In the genomic region with DNA sequence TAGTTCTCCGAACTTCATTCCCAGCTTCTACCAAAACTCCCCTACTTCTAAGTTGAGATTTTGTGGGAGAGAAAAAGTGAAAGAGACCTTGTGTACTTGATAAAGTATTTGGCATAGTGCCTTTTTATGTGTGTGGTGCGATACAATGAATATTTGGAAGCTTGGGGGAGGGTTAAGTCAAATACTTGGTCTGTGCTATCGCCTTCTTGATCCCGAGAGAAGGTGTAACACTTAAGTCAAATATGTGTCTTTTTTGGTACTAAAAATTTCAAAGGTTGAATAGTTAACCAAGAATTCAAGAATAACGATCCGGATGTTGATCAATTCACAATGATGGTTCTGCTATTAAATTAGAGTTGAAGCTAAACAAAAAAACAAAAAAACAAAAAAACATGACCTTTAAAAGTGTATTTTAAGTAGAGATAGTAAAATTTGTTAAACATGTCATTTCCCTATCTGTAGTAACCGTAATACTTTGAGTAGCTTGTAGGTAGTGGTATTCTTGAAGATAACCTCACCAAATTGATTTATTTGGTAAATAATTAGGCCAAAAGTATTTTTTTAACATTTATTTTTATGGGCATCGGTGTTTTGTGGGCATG, we compare ENCODE assay signal across 8 mouse cellular contexts. TPM values are rescaled to one million over a fixed set of nuclear protein-coding genes. Genes with fewer than 3 reads are reported as not detected.
DNase-seq lines count a peak whose midpoint lies in the region; ATAC-seq and TF ChIP-seq lines count a peak whose summit lies in the region.

No protein-coding gene starts in this region.

- H3K9me3 ChIP-seq in hindbrain, embryonic 14.5 days (ENCODE audit: control insufficient read depth, low read length) = no peaks in the 10 kb centered on the region
- no peaks in the 10 kb centered on the region for H3K9me3 ChIP-seq in midbrain, embryonic 12.5 days

- no peak for DNase-seq in kidney, adult 2 months
- no peak for DNase-seq in kidney, adult 9 months
- no peak for DNase-seq in hindbrain, embryonic 14.5 days (ENCODE audit: low spot score)
- DNase-seq in layer of hippocampus, adult 11-12 months (ENCODE audit: low spot score) = no peak
- DNase-seq in right cerebral cortex, postnatal 25 days = no peak
- DNase-seq in cerebellum, adult 11-12 months = no peak

- peak overlapping the region; percentile 98 for H3K27ac ChIP-seq in kidney, adult 2 months (ENCODE audit: insufficient read depth, low read depth, low read length)
- H3K27ac ChIP-seq in bone marrow macrophage, adult 2 months (ENCODE audit: insufficient read depth, low read depth, low read length) = peak overlapping the region; percentile 49
- peak overlapping the region; percentile 100 for H3K27ac ChIP-seq in hindbrain, embryonic 14.5 days
- peak overlapping the region; percentile 99; the same call in 1 of the 2 replicates for H3K27ac ChIP-seq in midbrain, embryonic 12.5 days (replicated peaks)

- H3K4me2 ChIP-seq in hindbrain, embryonic 14.5 days (replicated peaks) = peak overlapping the region; percentile 85
- peak overlapping the region; percentile 73 for H3K4me2 ChIP-seq in midbrain, embryonic 12.5 days (replicated peaks)

- no peak for TF ChIP-seq CTCF in kidney, adult 2 months (conservative IDR thresholded peaks at IDR 0.05; ENCODE audit: insufficient read depth, insufficient read length, low read depth, low read length)
- no peak for TF ChIP-seq CTCF in bone marrow macrophage, adult 2 months (IDR thresholded peaks at IDR 0.05; ENCODE audit: low read depth, low read length)

- no peak for TF ChIP-seq POLR2A in kidney, adult 2 months (IDR thresholded peaks at IDR 0.05; ENCODE audit: low read depth, low read length)
- TF ChIP-seq POLR2A in bone marrow macrophage, adult 2 months (IDR thresholded peaks at IDR 0.05; ENCODE audit: borderline replicate concordance, low read depth, low read length) = no peak

- H3K27me3 ChIP-seq in kidney, adult 2 months (replicated peaks; ENCODE audit: control insufficient read depth, insufficient read depth, low read length) = no peaks in the 10 kb centered on the region
- no peaks in the 10 kb centered on the region for H3K27me3 ChIP-seq in hindbrain, embryonic 14.5 days (ENCODE audit: control insufficient read depth, insufficient read depth, low read length)
- H3K27me3 ChIP-seq in midbrain, embryonic 12.5 days = no peaks in the 10 kb centered on the region

- H3K4me1 ChIP-seq in kidney, adult 2 months (ENCODE audit: control insufficient read depth, insufficient read depth, low read length) = no peaks in the 10 kb centered on the region
- peaks cover 28% of the 10 kb centered on the region for H3K4me1 ChIP-seq in bone marrow macrophage, adult 2 months (ENCODE audit: control insufficient read depth, insufficient read depth, low read length)
- peaks cover 19% of the 10 kb centered on the region for H3K4me1 ChIP-seq in hindbrain, embryonic 14.5 days (replicated peaks; ENCODE audit: control insufficient read depth, insufficient read depth, low read length)
- peaks cover 24% of the 10 kb centered on the region for H3K4me1 ChIP-seq in midbrain, embryonic 12.5 days

- H3K9ac ChIP-seq in hindbrain, embryonic 14.5 days = peak overlapping the region; percentile 90
- H3K9ac ChIP-seq in midbrain, embryonic 12.5 days (replicated peaks) = peak overlapping the region; percentile 75

- 26% methylated on average over 8 of the region's 8 CpGs for whole genome bisulfite sequencing in kidney, adult 2 months
- WGBS in hindbrain, embryonic 14.5 days = 29% methylated on average over 8 of the region's 8 CpGs
- 34% methylated on average over 8 of the region's 8 CpGs for WGBS in midbrain, embryonic 12.5 days

- no peak for ATAC-seq in hindbrain, embryonic 14.5 days (ENCODE audit: low FRiP score)
- ATAC-seq in midbrain, embryonic 12.5 days (ENCODE audit: low FRiP score, low read depth) = no peak

- no peaks in the 10 kb centered on the region for H3K36me3 ChIP-seq in kidney, adult 2 months (ENCODE audit: control insufficient read depth, insufficient read depth, low read length)
- H3K36me3 ChIP-seq in hindbrain, embryonic 14.5 days (replicated peaks; ENCODE audit: control insufficient read depth, insufficient read depth) = no peaks in the 10 kb centered on the region
- no peaks in the 10 kb centered on the region for H3K36me3 ChIP-seq in midbrain, embryonic 12.5 days

- peak overlapping the region; percentile 71 for H3K4me3 ChIP-seq in kidney, adult 2 months (ENCODE audit: insufficient read depth, low read depth, low read length)
- H3K4me3 ChIP-seq in bone marrow macrophage, adult 2 months (ENCODE audit: insufficient read depth, low read length) = peak overlapping the region; percentile 85
- H3K4me3 ChIP-seq in hindbrain, embryonic 14.5 days (replicated peaks; ENCODE audit: low read length) = peak overlapping the region; percentile 76
- peak overlapping the region; percentile 79 for H3K4me3 ChIP-seq in midbrain, embryonic 12.5 days

RNA-seq across cellular contexts. Expression of gene Ccdc58, which starts 1.0 kb away (rescaled TPM):
- 14.8 and 21.3 TPM in 2 replicates for polyA plus RNA-seq in kidney, adult 2 months (2012; rRNA removed)
- polyA plus RNA-seq in bone marrow macrophage, adult 2 months (2012; ENCODE audit: insufficient read depth, insufficient read length, missing spikeins) = 19.6 and 33.8 TPM in 2 replicates
- polyA plus RNA-seq in hindbrain, embryonic 14.5 days (2014; fragmentation: Nextera tagmentation; extraction: Ambion mirVana) = 25.8 and 26.8 TPM in 2 replicates
- polyA plus RNA-seq in midbrain, embryonic 12.5 days (2016; fragmentation: Nextera tagmentation; extraction: Ambion mirVana) = 59.9 and 64.9 TPM in 2 replicates

RNA-seq across cellular contexts. Expression of gene Fam162a, which starts 1.1 kb away (rescaled TPM):
- polyA plus RNA-seq in kidney, adult 2 months (2012; rRNA removed) = 68.9 and 94.6 TPM in 2 replicates
- 49.2 and 57.1 TPM in 2 replicates for polyA plus RNA-seq in bone marrow macrophage, adult 2 months (2012; ENCODE audit: insufficient read depth, insufficient read length, missing spikeins)
- 129 and 139 TPM in 2 replicates for polyA plus RNA-seq in hindbrain, embryonic 14.5 days (2014; fragmentation: Nextera tagmentation; extraction: Ambion mirVana)
- 183 and 184 TPM in 2 replicates for polyA plus RNA-seq in midbrain, embryonic 12.5 days (2016; fragmentation: Nextera tagmentation; extraction: Ambion mirVana)

RNA-seq across cellular contexts. Expression of gene Wdr5b, which starts 31.5 kb away (rescaled TPM):
- polyA plus RNA-seq in kidney, adult 2 months (2012; rRNA removed) = 1.8 and 2.1 TPM in 2 replicates
- polyA plus RNA-seq in bone marrow macrophage, adult 2 months (2012; ENCODE audit: insufficient read depth, insufficient read length, missing spikeins) = 5.5 and 6.9 TPM in 2 replicates
- 12.9 and 13.7 TPM in 2 replicates for polyA plus RNA-seq in hindbrain, embryonic 14.5 days (2014; fragmentation: Nextera tagmentation; extraction: Ambion mirVana)
- polyA plus RNA-seq in midbrain, embryonic 12.5 days (2016; fragmentation: Nextera tagmentation; extraction: Ambion mirVana) = 12.5 and 13.2 TPM in 2 replicates

RNA-seq across cellular contexts. Expression of gene Csta1, which starts 58.5 kb away (rescaled TPM):
- polyA plus RNA-seq in kidney, adult 2 months (2012; rRNA removed) = not detected in 2 replicates
- polyA plus RNA-seq in bone marrow macrophage, adult 2 months (2012; ENCODE audit: insufficient read depth, insufficient read length, missing spikeins) = not detected in 2 replicates
- polyA plus RNA-seq in hindbrain, embryonic 14.5 days (2014; fragmentation: Nextera tagmentation; extraction: Ambion mirVana) = not detected in 2 replicates
- polyA plus RNA-seq in midbrain, embryonic 12.5 days (2016; fragmentation: Nextera tagmentation; extraction: Ambion mirVana) = 0.06 TPM in 1 of 2 replicates, not detected in the other

Comparison
In these comparisons a context has a peak if more than half of its experiments do, and no peak if none do; other contexts are left out.
1. H3K27ac ChIP-seq: peak in every context shown above with its lines; median percentile 100 in hindbrain, embryonic 14.5 days; 99 in midbrain, embryonic 12.5 days; 98 in kidney, adult 2 months; 49 in bone marrow macrophage, adult 2 months.